Mouse (Mus musculus) kidney, embryonic 14.5 days (tissue): ENCODE measurements around the gene Aen. TPM values are rescaled to one million over a fixed set of nuclear protein-coding genes. Genes with fewer than 3 reads are reported as not detected.

Source experiments
- ATAC-seq: fragments of 200-750 bp; cut with Nextera tagmentation; 2 replicates; pipeline ENCODE4 v1.8.0; 2017; ENCODE audit warnings: moderate number of reproducible peaks, mild to moderate bottlenecking, moderate TSS enrichment, moderate library complexity; ENCODE audit not compliant: low FRiP score, low TSS enrichment
- H3K27ac ChIP-seq: fragments of 300-500 bp; sonication (generic); 2 replicates; pipeline ENCODE4 v1.5.1; 2014; ENCODE audit warnings: low read depth, mild to moderate bottlenecking, low read length, moderate library complexity, mixed read lengths
- H3K27me3 ChIP-seq: fragments of 300-500 bp; sonication (generic); 2 replicates; pipeline ENCODE4 v1.6.1; 2014; ENCODE audit warnings: mild to moderate bottlenecking, low read length; ENCODE audit not compliant: control insufficient read depth, insufficient read depth
- H3K36me3 ChIP-seq: fragments of 300-500 bp; sonication (generic); 2 replicates; pipeline ENCODE4 v1.6.1; 2014; ENCODE audit warnings: low read length, mixed read lengths; ENCODE audit not compliant: control insufficient read depth, insufficient read depth
- H3K4me1 ChIP-seq: fragments of 300-500 bp; sonication (generic); 2 replicates; pipeline ENCODE4 v1.6.1; 2014; ENCODE audit warnings: low read length, mixed read lengths; ENCODE audit not compliant: control insufficient read depth, insufficient read depth
- H3K4me2 ChIP-seq: fragments of 300-500 bp; sonication (generic); replicated peaks from 2 replicates; pipeline ENCODE4 v1.6.1; 2014; ENCODE audit warnings: low read depth, mild to moderate bottlenecking, low read length
- H3K4me3 ChIP-seq: fragments of 300-500 bp; sonication (generic); 2 replicates; pipeline ENCODE4 v1.5.1; 2014; ENCODE audit warnings: mild to moderate bottlenecking, low read length
- H3K9ac ChIP-seq: fragments of 300-500 bp; sonication (generic); 2 replicates; pipeline ENCODE4 v1.6.1; 2014; ENCODE audit warnings: low read depth, mild to moderate bottlenecking, low read length, moderate library complexity
- H3K9me3 ChIP-seq: fragments of 300-500 bp; sonication (generic); 2 replicates; pipeline ENCODE4 v1.6.1; 2016; ENCODE audit warnings: low read length; ENCODE audit not compliant: control insufficient read depth
- WGBS: fragments of 180-500 bp; shearing (Covaris S2); extraction: QIAGEN DNeasy Blood & Tissue Kit; methylation state at CpG from one replicate; pipeline ENCODE4 v1.1.7; 2014; 5-methylcytosine and 5-hydroxymethylcytosine counted together
- polyA plus RNA-seq: library from polyadenylated mRNA; unstranded; fragments of >200 nt; fragmentation: Nextera tagmentation; extraction: Ambion mirVana; gene quantifications from 2 replicates; pipeline ENCODE4 v1.2.1, GENCODE M21; 2014

Aen gene
- polyA plus RNA-seq, 1 experiment from 2014 or later: 36.3 TPM

DNA sequence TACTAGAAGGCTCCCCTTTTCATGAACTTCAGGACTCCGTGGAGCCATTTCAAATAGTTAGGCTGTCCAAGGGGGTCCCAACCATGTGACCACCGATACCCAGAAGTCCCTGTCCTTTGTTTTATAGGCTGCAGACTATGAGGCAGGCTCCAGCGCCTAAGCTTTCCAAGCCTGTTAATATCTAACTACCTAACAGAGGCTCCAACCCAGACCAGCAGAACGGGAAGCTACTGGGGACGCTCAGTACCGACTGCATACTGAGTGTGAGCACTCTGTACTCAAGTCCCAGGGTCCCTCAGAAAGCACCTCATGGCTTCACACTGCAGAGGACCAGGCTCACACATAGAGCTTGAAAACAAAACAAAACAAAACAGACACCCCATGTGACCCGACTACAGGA, 26.9 kb downstream of the Aen start:
- H3K4me1 ChIP-seq: no peaks in the 10 kb centered on the region
- H3K9ac ChIP-seq: no peak overlapping the region
- peak; percentile 63 for ATAC-seq
- WGBS: 62% methylated on average over 7 of the region's 7 CpGs
- H3K4me2 ChIP-seq: no peak overlapping the region
- no peaks in the 10 kb centered on the region for H3K36me3 ChIP-seq
- no peak overlapping the region for H3K4me3 ChIP-seq
- H3K27ac ChIP-seq: 0 out of 2 replicates have a peak overlapping the region, but pooled peaks have one; percentile 20
- H3K9me3 ChIP-seq: no peaks in the 10 kb centered on the region
- H3K27me3 ChIP-seq: no peaks in the 10 kb centered on the region

DNA sequence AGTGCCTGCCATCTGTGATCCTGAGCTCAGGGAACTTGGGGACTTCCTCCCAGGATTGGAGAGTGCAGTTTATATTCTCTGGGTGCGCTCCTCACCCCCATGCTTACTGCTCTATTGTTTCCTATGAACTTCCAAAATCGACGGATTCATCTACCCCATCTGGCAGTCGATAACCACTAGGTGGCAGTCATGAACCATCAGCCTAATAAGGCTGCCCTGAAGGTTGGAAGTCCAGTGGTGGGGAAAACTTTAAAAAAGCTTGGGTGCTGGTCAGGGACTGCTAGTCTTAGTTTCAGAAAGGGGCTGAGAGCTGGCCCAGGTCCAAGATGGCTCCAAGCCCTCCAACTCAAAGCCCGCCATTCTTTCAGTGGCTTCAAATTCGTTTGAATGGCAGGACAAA, 28.6 kb downstream of the Aen start:
- Histone ChIP-seq H3K27me3 (no peaks in the 10 kb centered on the region), H3K9ac (no peak overlapping the region), H3K9me3 (no peaks in the 10 kb centered on the region), H3K36me3 (no peaks in the 10 kb centered on the region), H3K4me2 (no peak overlapping the region), H3K4me3 (no peak overlapping the region), H3K4me1 (no peaks in the 10 kb centered on the region), H3K27ac (no peak overlapping the region)
- ATAC-seq: peak; percentile 51; the same call in 1 of the 2 replicates
- WGBS: 8% methylated on average over 6 of the region's 6 CpGs

DNA sequence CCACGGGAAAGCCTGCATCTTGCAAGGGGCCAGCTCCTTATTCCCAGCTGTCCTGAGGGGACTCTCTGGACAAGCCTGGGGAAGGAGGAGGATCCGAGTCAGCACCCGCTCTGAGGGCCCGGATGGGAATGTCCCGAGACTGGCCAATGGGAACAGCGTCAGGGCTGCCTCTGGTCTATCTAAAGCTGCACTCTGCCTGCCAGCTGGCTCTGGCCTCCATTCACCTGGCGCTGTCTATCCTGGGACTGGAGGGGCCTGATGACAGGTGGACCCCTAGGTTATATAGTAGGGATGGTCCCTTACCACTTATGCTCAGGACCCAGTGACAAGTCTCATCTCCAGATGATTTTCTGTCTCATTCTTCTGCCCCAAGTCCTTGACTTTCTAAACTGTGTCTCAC, 29.1 kb downstream of the Aen start:
- H3K4me3 ChIP-seq: no peak overlapping the region
- no peaks in the 10 kb centered on the region for H3K36me3 ChIP-seq
- ATAC-seq: peak; percentile 29; the same call in 1 of the 2 replicates
- H3K4me2 ChIP-seq: no peak overlapping the region
- no peaks in the 10 kb centered on the region for H3K4me1 ChIP-seq
- H3K9me3 ChIP-seq: no peaks in the 10 kb centered on the region
- H3K27me3 ChIP-seq: no peaks in the 10 kb centered on the region
- WGBS: 67% methylated on average over 7 of the region's 7 CpGs
- H3K9ac ChIP-seq: no peak overlapping the region
- H3K27ac ChIP-seq: no peak overlapping the region

DNA sequence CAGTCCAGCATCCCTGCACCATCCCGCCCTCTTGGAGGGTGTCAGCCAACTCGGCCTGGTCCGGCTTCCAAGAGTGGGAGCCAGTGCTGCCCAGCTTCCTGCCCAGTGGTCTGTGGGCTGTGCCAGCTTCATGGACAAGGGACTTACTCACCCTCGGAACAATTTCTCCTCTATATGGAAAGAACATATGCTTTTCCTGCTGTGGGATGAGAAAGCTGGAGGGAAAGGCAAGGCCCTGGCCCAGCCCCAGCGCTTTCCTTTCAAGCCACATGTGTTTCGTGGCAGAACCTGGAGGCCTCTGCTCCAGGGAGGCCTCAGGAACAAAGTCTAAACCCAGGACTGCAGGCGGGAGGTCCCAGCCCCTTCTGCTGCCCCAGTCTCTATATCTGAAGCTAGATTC, 30.0 kb downstream of the Aen start:
- Histone ChIP-seq H3K9me3 (no peaks in the 10 kb centered on the region), H3K4me2 (no peak overlapping the region), H3K4me3 (no peak overlapping the region), H3K36me3 (no peaks in the 10 kb centered on the region), H3K9ac (no peak overlapping the region), H3K4me1 (no peaks in the 10 kb centered on the region), H3K27me3 (no peaks in the 10 kb centered on the region), H3K27ac (no peak overlapping the region)
- 89% methylated on average over 7 of the region's 7 CpGs for WGBS
- no peak for ATAC-seq

DNA sequence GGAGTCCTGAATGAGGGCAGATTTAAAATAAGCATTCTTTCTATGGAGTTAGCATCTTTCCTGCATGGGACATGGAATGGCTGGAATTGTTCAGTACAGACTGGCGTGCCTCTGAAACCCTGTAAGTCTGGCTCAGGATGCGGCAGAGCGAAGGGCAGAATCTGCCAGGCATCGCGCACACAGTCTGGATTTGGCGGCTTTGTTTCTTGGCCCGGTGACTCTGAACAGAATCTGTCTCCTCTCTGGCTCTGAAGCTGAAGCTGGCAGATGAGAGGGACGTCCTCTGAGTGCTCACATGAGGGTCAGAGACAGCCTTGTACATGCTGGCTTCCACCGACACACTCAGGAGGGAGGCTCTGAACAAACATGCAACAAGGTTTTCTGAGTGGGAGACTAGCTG, 30.5 kb downstream of the Aen start:
- no peak for ATAC-seq

DNA sequence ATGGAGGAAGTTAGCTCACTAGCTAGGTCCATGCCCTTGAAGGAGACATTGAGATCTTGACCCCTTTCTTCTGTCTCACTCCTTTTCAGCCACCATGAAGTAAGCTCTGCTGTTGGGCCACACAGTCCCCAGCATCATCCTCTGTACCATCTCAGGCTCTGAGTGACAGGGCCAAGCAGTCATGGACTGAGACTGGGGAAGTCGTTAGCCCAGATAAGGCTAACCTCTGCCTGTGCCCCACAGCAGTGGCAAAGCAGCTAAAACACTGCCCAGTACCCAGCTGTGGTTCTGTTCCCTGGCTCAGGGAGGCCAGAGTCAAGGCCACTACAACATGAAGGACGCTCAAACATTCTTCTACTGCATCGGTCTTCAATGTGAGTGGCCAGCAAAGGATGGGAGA, 31.6 kb downstream of the Aen start:
- H3K4me3 ChIP-seq: no peak overlapping the region
- WGBS: 88% methylated on average over 3 of the region's 3 CpGs
- no peaks in the 10 kb centered on the region for H3K27me3 ChIP-seq
- ATAC-seq: no peak
- H3K4me2 ChIP-seq: no peak overlapping the region
- no peaks in the 10 kb centered on the region for H3K9me3 ChIP-seq
- no peaks in the 10 kb centered on the region for H3K36me3 ChIP-seq
- no peak overlapping the region for H3K9ac ChIP-seq
- H3K27ac ChIP-seq: no peak overlapping the region
- H3K4me1 ChIP-seq: no peaks in the 10 kb centered on the region

More for the DNA sequence above, 30.5 kb downstream of the Aen start:
- Histone ChIP-seq H3K4me3 (no peak overlapping the region), H3K27me3 (no peaks in the 10 kb centered on the region), H3K4me1 (no peaks in the 10 kb centered on the region), H3K9ac (no peak overlapping the region), H3K9me3 (no peaks in the 10 kb centered on the region), H3K27ac (no peak overlapping the region), H3K36me3 (no peaks in the 10 kb centered on the region), H3K4me2 (no peak overlapping the region)
- 81% methylated on average over 9 of the region's 9 CpGs for WGBS

DNA sequence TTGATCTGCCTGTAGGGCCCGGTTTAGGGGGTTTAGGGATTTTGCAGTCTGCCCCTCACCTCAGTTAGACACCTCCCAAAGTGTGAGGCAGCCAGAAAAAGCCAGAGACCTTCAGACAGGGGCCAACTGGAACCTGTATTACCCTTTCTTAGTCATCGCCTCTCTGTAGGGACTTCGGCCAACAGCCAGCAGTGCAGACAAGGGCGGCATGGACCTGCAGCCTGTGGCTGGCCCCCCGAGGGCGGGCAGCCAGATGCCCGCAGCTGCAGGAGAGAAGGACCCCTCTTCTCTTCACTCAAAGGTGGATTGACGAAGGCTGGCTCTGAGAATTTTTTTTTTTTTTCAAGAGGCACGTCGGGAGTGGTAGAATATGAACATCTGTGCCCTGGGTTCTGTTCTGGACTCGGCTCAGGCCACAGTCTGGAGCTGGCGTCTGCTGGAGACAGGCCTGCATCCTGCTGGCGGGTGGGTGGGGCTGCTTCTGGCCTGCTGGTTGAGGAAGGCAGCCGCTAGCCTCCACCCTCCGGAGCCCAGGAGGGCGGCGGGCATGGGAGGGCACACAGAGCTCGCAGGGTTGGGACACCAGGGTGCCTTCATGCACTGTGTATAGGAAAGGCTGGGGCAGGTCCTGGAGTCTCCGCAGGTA, 43.4 kb downstream of the Aen start:
- Histone ChIP-seq H3K27ac (no peak overlapping the region), H3K36me3 (no peaks in the 10 kb centered on the region), H3K9ac (no peak overlapping the region), H3K4me3 (no peak overlapping the region), H3K4me2 (no peak overlapping the region), H3K9me3 (no peaks in the 10 kb centered on the region), H3K27me3 (no peaks in the 10 kb centered on the region), H3K4me1 (no peaks in the 10 kb centered on the region)
- WGBS: 68% methylated on average over 19 of the region's 19 CpGs
- ATAC-seq: no peak

DNA sequence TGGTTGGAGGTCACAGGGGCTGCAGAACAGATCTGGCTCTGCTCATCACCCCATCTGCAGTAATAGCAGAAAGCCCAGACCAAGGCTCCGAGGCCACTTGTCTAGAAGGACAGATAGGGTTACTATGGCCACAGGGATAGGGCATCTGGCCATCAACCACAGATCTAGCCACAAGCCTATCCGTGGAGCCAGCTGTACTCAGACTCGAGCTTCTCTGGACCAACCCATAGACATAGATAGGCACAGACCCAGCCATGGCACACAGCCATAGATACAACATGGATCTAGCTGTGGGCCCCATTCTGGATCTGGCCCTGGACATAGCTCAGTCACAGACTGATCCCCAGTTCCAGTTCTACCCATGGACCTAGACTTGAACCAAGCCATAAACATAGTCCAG, 45.3 kb downstream of the Aen start:
- Histone ChIP-seq H3K4me3 (no peak overlapping the region), H3K27ac (no peak overlapping the region), H3K27me3 (no peaks in the 10 kb centered on the region), H3K4me1 (no peaks in the 10 kb centered on the region), H3K9ac (no peak overlapping the region), H3K4me2 (no peak overlapping the region), H3K36me3 (no peaks in the 10 kb centered on the region), H3K9me3 (no peaks in the 10 kb centered on the region)
- ATAC-seq: no peak
- WGBS: 88% methylated on average over 3 of the region's 3 CpGs

DNA sequence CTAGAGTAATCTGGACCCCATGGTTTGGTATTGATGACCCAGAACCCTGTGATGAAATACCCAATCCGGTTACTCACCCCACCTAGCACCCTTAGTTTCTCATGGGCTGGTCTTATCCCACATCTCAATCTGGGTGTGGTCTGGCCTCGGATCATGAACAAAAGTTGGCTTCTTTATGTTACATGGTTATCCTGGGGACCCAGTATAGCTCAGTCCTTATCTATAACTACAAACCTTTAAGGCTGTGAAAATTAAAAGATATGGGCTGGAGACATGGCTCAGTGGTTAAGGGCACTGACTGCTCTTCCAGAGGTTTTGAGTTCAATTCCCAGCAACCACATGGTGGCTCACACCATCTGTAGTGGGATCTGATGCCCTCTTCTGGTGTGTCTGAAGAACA, 46.9 kb downstream of the Aen start:
- H3K27ac ChIP-seq: no peak overlapping the region
- no peaks in the 10 kb centered on the region for H3K4me1 ChIP-seq
- H3K4me2 ChIP-seq: no peak overlapping the region
- H3K9ac ChIP-seq: no peak overlapping the region
- H3K9me3 ChIP-seq: no peaks in the 10 kb centered on the region
- ATAC-seq: no peak
- WGBS: 92% methylated on average over 2 of the region's 2 CpGs
- H3K27me3 ChIP-seq: no peaks in the 10 kb centered on the region
- no peaks in the 10 kb centered on the region for H3K36me3 ChIP-seq
- H3K4me3 ChIP-seq: no peak overlapping the region
